Mouse (Mus musculus): ENCODE results near the gene Lipf.

Gene Lipf

DNA sequence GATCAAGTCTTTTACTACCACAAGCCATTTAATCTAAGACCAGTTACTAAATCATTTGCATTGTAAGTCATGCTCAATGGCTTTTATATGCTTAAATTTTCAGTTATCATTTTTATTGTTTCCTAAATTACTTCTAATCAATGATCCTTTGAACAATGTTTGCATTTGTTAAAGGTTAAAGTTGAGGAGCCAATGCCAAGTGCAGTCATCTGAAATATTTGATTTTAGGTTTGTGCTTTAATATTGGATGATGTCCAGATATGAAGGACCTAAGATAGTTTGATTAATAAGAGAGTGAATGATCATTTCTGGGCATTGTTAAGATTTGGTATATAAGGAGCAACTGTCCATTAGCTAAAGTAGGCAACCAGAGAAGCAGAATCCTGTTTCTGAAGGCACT is at the start of gene Lipf:
Lipf (plus strand) TSS at position 301 of the 400 bp plus-strand sequence.
- no peak for DNase-seq (ENCODE audit: low spot score)

GRCm38 (mm10) chr19:33924099-33924498 is 36.9 kb upstream of the Lipf start:
- no peak for DNase-seq (ENCODE audit: low spot score)

DNA sequence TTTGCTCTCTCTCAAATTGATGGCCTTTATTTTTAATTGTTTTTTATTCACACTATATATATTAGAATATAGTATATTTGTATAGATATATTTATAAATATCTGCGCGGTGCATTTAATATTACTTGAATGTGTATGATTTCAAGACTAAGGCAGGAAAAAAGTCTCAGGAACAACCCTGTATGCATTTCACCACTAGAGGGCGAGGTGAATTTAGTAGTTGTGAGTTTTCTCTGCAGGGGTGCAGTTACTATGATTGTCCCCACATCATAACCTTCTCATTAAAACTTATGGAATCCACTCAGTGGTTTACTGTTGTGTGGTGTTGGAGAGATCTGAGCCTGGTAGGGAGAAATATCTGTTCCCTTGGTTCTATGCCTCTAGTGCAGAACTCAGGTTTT is 18.0 kb downstream of the Lipf start:
- DNase-seq (ENCODE audit: low spot score), result no peak

- DNase-seq (ENCODE audit: low spot score), result no peak
Measured at GRCm38 (mm10) chr19:33983043-33983442, 22.1 kb downstream of the Lipf start.

DNA sequence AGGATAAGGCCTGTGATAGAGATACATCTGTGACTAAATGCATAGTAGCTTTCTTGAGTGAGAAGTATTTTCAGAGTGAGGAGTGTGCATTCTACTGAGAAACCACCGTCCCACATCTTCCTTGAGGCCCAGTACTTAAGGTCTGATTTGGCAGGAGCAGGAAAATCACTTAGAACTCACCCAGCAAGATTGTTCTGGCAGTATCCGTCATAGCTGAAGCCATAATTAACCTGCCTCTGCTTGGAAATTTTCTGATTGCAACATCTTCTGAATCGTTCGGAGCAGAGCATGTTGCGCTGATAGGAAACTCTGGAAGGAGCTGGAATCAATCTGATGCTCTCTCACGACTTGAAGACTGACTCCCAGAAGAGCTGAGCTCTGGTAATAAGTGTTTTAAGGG is 47.0 kb downstream of the Lipf start, which contains the start of gene Lipk:
Lipk (plus strand) TSS at position 289 of the 400 bp plus-strand sequence.
- no peak for DNase-seq (ENCODE audit: low spot score)

DNA sequence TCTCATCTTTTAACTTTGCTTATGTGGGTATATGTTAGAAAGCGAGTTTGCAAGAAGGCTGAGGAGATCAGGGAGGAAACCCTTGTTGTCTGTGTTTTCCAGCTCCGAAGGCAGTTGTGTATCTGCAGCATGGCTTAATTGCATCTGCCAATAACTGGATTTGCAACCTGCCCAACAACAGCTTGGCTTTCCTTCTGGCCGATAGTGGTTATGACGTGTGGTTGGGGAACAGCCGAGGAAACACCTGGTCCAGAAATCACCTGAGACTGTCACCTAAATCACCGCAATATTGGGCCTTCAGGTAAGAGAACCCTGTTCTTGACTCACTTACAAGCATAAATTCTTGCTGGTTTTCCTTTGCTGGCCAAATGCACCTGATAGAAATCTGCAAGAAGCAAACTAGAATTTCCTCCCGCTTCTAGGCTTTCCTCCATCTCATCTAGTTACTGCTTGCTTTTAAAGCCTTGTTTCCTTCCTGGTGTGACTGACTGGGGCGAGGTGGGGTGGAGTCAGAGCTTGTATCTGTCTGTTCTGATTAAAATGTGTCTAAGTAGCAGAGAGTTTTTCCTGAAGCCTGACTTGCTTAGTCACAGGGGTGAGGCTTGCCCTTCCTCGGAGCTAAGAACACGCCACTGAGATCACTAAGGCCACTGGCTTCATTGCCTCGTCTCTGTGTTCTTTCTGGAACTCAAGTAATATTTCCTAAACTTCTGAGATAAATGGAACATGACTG is 60.6 kb downstream of the Lipf start:
- no peak for DNase-seq (ENCODE audit: low spot score)

GRCm38 (mm10) chr19:34022759-34023158 is 61.8 kb downstream of the Lipf start:
- DNase-seq (ENCODE audit: low spot score), result no peak

All from testis, postnatal 10 days (tissue).